7 mouse cellular contexts compared by ENCODE assay signal in the genomic region with DNA sequence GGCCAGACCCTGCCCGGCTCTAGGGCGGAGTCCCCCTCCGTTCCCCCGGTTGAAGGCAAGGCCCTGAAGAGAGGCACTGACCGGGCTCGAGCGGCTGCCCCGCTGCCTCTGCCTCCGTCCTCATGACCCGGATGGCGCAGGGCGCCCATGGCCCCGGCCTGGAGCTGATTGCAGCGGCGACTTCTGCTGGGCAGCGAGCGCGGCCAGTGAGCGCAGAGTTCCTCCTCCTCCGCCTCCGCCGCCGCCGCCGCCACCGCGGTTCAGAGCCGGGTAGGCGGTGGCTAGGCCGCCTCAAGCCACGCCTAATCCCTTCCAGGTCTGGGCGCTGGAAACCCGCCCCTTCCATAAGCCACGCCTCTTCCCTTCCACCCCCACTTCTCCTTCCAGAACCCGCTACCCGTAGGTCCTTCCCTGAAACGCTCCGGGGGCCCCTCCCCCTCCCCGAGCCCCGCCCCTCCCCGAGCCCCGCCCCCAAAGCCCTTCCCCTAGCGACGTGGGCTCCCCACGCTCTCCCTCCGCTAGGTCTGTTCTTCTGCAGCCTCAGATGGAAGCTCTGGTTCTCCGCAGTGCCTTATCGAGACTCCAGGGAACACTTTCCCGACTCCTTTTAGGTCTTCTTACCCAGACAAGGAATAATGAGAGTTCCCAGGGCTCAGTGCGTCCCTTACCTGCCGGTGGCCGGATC. TPM values are rescaled to one million over a fixed set of nuclear protein-coding genes. Genes with fewer than 3 reads are reported as not detected.
DNase-seq lines count a peak whose midpoint lies in the region; ATAC-seq lines count a peak whose summit lies in the region.

A gene (plus strand): TSS at position 479 of the 685 bp plus-strand sequence.

- no peaks in the 10 kb centered on the region for H3K27me3 ChIP-seq in embryonic facial prominence, embryonic 11.5 days (ENCODE audit: control insufficient read depth, insufficient read depth, low read length)
- no peaks in the 10 kb centered on the region for H3K27me3 ChIP-seq in limb, embryonic 11.5 days (ENCODE audit: control insufficient read depth, insufficient read depth, low read length)
- no peaks in the 10 kb centered on the region for H3K27me3 ChIP-seq in midbrain, embryonic 14.5 days (ENCODE audit: control insufficient read depth, insufficient read depth, low read length)

- DNase-seq in adrenal gland, postnatal 14 days = peak; percentile 97
- DNase-seq in embryonic facial prominence, embryonic 11.5 days (ENCODE audit: low spot score) = peak; percentile 96
- DNase-seq in heart, adult 11 months = peak; percentile 99
- peak; percentile 93 for DNase-seq in kidney, adult 18-20 months
- DNase-seq in limb, embryonic 11.5 days (ENCODE audit: low spot score) = peak; percentile 95
- peak; percentile 95 for DNase-seq in midbrain, embryonic 14.5 days
- peak; percentile 91 to 94 for DNase-seq in spleen, adult 18-20 months

- H3K4me2 ChIP-seq in embryonic facial prominence, embryonic 11.5 days (ENCODE audit: low read depth, low read length) = peak within 1 kb of the TSS; percentile 86
- peak within 1 kb of the TSS; percentile 81 for H3K4me2 ChIP-seq in limb, embryonic 11.5 days (ENCODE audit: low read depth, severe bottlenecking)
- peak within 1 kb of the TSS; percentile 65 for H3K4me2 ChIP-seq in midbrain, embryonic 14.5 days (ENCODE audit: low read length)

- 3% methylated on average over 35 of the region's 52 CpGs for WGBS in embryonic facial prominence, embryonic 11.5 days
- under 1% methylated on average over 33 of the region's 52 CpGs for WGBS in limb, embryonic 11.5 days
- under 1% methylated on average over 44 of the region's 52 CpGs for WGBS in midbrain, embryonic 14.5 days

- H3K4me3 ChIP-seq in embryonic facial prominence, embryonic 11.5 days (ENCODE audit: low read depth, low read length) = peak within 1 kb of the TSS; percentile 76
- peak within 1 kb of the TSS; percentile 70 for H3K4me3 ChIP-seq in limb, embryonic 11.5 days (ENCODE audit: low read depth, low read length)
- peak within 1 kb of the TSS; percentile 64 for H3K4me3 ChIP-seq in midbrain, embryonic 14.5 days (replicated peaks; ENCODE audit: low read depth, low read length)

- peak within 1 kb of the TSS; percentile 87 for H3K9ac ChIP-seq in embryonic facial prominence, embryonic 11.5 days (replicated peaks; ENCODE audit: low read length)
- peak within 1 kb of the TSS; percentile 90 for H3K9ac ChIP-seq in limb, embryonic 11.5 days (ENCODE audit: low read length)
- peak within 1 kb of the TSS; percentile 80 for H3K9ac ChIP-seq in midbrain, embryonic 14.5 days (replicated peaks; ENCODE audit: low read length)

- H3K27ac ChIP-seq in embryonic facial prominence, embryonic 11.5 days (replicated peaks; ENCODE audit: low read depth, low read length) = peak within 1 kb of the TSS; percentile 89
- H3K27ac ChIP-seq in limb, embryonic 11.5 days (replicated peaks; ENCODE audit: low read depth, low read length) = peak within 1 kb of the TSS; percentile 92
- H3K27ac ChIP-seq in midbrain, embryonic 14.5 days (replicated peaks; ENCODE audit: low read depth, low read length) = peak within 1 kb of the TSS; percentile 88

- no peaks in the 10 kb centered on the region; the same call in 1 of the 2 replicates for H3K36me3 ChIP-seq in embryonic facial prominence, embryonic 11.5 days (replicated peaks; ENCODE audit: control insufficient read depth, insufficient read depth, low read depth, low read length)
- H3K36me3 ChIP-seq in limb, embryonic 11.5 days (ENCODE audit: control insufficient read depth, insufficient read depth, low read length) = peaks cover 4% of the 10 kb centered on the region; the same call in 1 of the 2 replicates
- H3K36me3 ChIP-seq in midbrain, embryonic 14.5 days (ENCODE audit: control insufficient read depth, insufficient read depth, low read length) = peaks cover 26% of the 10 kb centered on the region

- H3K4me1 ChIP-seq in embryonic facial prominence, embryonic 11.5 days (ENCODE audit: control insufficient read depth, insufficient read depth, low read length) = peaks cover 8% of the 10 kb centered on the region
- H3K4me1 ChIP-seq in limb, embryonic 11.5 days (ENCODE audit: control insufficient read depth, insufficient read depth, low read length) = peaks cover 15% of the 10 kb centered on the region
- peaks cover 19% of the 10 kb centered on the region for H3K4me1 ChIP-seq in midbrain, embryonic 14.5 days (ENCODE audit: control insufficient read depth, insufficient read depth, low read length)

- no peaks in the 10 kb centered on the region for H3K9me3 ChIP-seq in embryonic facial prominence, embryonic 11.5 days (replicated peaks; ENCODE audit: control insufficient read depth, low read length)
- H3K9me3 ChIP-seq in limb, embryonic 11.5 days (ENCODE audit: control insufficient read depth, low read length) = no peaks in the 10 kb centered on the region
- H3K9me3 ChIP-seq in midbrain, embryonic 14.5 days (ENCODE audit: control insufficient read depth, low read length) = no peaks in the 10 kb centered on the region

- ATAC-seq in embryonic facial prominence, embryonic 11.5 days (replicated peaks; ENCODE audit: insufficient number of reproducible peaks, low FRiP score, low TSS enrichment, low read depth) = peak; percentile 90
- peak; percentile 99 for ATAC-seq in limb, embryonic 11.5 days (ENCODE audit: insufficient number of reproducible peaks, low FRiP score, low TSS enrichment, low read depth)
- ATAC-seq in midbrain, embryonic 14.5 days (ENCODE audit: low FRiP score, low TSS enrichment) = peak; percentile 96

RNA-seq across cellular contexts. Expression of the gene that starts here (rescaled TPM):
- 87.9 and 88.0 TPM in 2 replicates for total RNA-seq in adrenal gland, postnatal 14 days (2021)
- 207 and 210 TPM in 2 replicates for polyA plus RNA-seq in embryonic facial prominence, embryonic 11.5 days (2014; fragmentation: Nextera tagmentation; extraction: Ambion mirVana)
- 256 and 281 TPM in 2 replicates for polyA plus RNA-seq in limb, embryonic 11.5 days (2014; fragmentation: Nextera tagmentation; extraction: Ambion mirVana)
- 126 and 140 TPM in 2 replicates for polyA plus RNA-seq in midbrain, embryonic 14.5 days (2014; fragmentation: Nextera tagmentation; extraction: Ambion mirVana)

Comparison
In these comparisons a context has a peak if more than half of its experiments do, and no peak if none do; other contexts are left out.
1. Peak in every context shown above with its lines: DNase-seq, ATAC-seq, H3K4me3 ChIP-seq and H3K27ac ChIP-seq.